Mouse (Mus musculus): ENCODE data around the gene Ets2.

DNA sequence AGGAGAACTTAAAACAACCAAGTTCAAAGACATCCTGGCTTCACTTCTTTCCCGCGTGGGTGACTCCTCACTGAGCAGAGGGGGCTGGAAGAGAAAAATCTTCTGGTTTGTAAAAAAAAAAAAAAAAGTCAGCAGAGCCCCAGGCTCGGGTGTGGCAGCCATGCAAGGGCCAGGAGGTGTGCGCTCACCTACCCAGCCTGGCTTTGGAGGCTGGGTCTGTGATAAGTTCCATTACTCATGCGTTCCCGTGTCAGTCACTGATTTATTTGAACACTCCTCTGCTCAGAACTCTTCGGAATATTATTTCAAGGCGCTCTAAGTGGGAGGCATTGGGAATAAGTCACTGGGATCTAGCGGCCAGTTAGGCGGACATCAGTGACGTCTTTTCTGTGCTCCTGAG, 26.7 kb upstream of the Ets2 start:
- TF ChIP-seq USF1 (IDR thresholded peaks at IDR 0.05; ENCODE audit: low read depth, low read length), result no peak
- no peak for TF ChIP-seq TCF12 (IDR thresholded peaks at IDR 0.05; ENCODE audit: low read depth, low read length)
- TF ChIP-seq CTCF (IDR thresholded peaks at IDR 0.05 in 2 of 3, conservative IDR thresholded peaks at IDR 0.05 in 1 of 3; ENCODE audit: control insufficient read depth in 1 of 3, insufficient read depth in 1 of 3, low read depth in 2 of 3, low read length in 3 of 3, poor library complexity in 1 of 3, severe bottlenecking in 1 of 3), result no peak
- no peak for TF ChIP-seq POLR2A (IDR thresholded peaks at IDR 0.05; ENCODE audit: control insufficient read depth in 1 of 2, insufficient read depth in 1 of 2, low read depth in 1 of 2, low read length in 2 of 2, poor library complexity in 1 of 2)
- TF ChIP-seq ETS1 (IDR thresholded peaks at IDR 0.05; ENCODE audit: low read depth, low read length), result no peak
- TF ChIP-seq UBTF (IDR thresholded peaks at IDR 0.05; ENCODE audit: borderline replicate concordance, insufficient read depth, low read depth, low read length), result no peak
- TF ChIP-seq MAX (IDR thresholded peaks at IDR 0.05; ENCODE audit: low read length), result no peak
- no peak for TF ChIP-seq CHD2 (IDR thresholded peaks at IDR 0.05; ENCODE audit: low read length)
- no peak for TF ChIP-seq NELFE (IDR thresholded peaks at IDR 0.05; ENCODE audit: low read depth, low read length)
- no peak for TF ChIP-seq GABPA (IDR thresholded peaks at IDR 0.05; ENCODE audit: low read depth, low read length)
- TF ChIP-seq ZKSCAN1 (IDR thresholded peaks at IDR 0.05; ENCODE audit: low read depth, low read length), result no peak
- no peak for TF ChIP-seq EP300 (IDR thresholded peaks at IDR 0.05; ENCODE audit: low read depth in 1 of 2, low read length in 2 of 2)

Measured in MEL (cell line).